8 mouse cellular contexts compared by ENCODE assay signal in the genomic region with DNA sequence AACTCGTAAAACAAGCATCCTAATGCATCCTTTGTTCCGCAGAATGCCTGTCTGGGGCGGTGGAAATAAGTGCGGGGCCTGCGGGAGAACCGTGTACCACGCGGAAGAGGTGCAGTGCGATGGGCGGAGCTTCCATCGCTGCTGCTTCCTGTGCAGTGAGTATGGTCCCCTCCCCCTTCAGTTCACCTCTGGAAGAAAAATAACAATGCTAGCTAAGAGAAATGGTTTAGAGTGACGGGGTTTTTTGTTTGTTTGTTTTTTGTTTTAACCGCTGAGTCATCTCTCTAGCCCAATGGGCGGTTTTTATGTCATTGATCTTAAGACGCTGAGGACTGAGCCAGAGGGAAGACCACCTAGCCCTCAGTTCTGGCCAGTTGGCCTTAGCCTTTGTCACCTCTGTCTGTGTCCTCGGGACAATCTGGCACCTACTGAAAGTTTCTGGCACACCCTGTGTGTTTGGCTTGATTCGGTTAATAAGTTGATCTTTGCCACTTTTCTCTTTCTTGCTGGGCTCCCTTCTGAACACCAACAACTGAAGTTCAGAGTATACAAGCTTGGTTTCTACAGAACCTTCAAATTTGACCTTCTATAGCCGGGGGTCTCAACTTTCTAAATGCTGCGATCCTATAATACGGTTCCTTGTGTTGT. TPM values are rescaled to one million over a fixed set of nuclear protein-coding genes. Genes with fewer than 3 reads are reported as not detected.
A peak's percentile ranks its signal among the peaks of the same experiment; 100 is the strongest.
DNase-seq lines count a peak whose midpoint lies in the region; ATAC-seq and TF ChIP-seq lines count a peak whose summit lies in the region.

No protein-coding gene starts in this region.

- H3K36me3 ChIP-seq in forebrain, postnatal 0 days (ENCODE audit: insufficient read depth), result no peaks in the 10 kb centered on the region
- H3K36me3 ChIP-seq in limb, embryonic 15.5 days, result 0 out of 2 replicates have a peak, but pooled peaks cover 3% of the 10 kb centered on the region
- H3K36me3 ChIP-seq in midbrain, postnatal 0 days (ENCODE audit: insufficient read depth, low read length), result no peaks in the 10 kb centered on the region

- H3K9ac ChIP-seq in forebrain, postnatal 0 days, result no peak overlapping the region
- H3K9ac ChIP-seq in limb, embryonic 15.5 days, result no peak overlapping the region
- no peak overlapping the region for H3K9ac ChIP-seq in midbrain, postnatal 0 days (replicated peaks; ENCODE audit: low read length, poor library complexity, severe bottlenecking)

- H3K27ac ChIP-seq in forebrain, postnatal 0 days (ENCODE audit: low read depth, low read length), result peak overlapping the region; percentile 79
- H3K27ac ChIP-seq in limb, embryonic 15.5 days, result peak overlapping the region; percentile 77
- 0 out of 2 replicates have a peak overlapping the region, but pooled peaks have one; percentile 21 for H3K27ac ChIP-seq in midbrain, postnatal 0 days (ENCODE audit: low read depth, low read length)

- no peak for TF ChIP-seq CTCF in forebrain, postnatal 0 days (IDR thresholded peaks at IDR 0.05; ENCODE audit: low read depth)
- TF ChIP-seq CTCF in midbrain, postnatal 0 days (IDR thresholded peaks at IDR 0.05), result no peak

- WGBS in forebrain, postnatal 0 days, result 46% methylated on average over 20 of the region's 20 CpGs
- WGBS in limb, embryonic 15.5 days, result 55% methylated on average over 20 of the region's 20 CpGs
- WGBS in midbrain, postnatal 0 days, result 61% methylated on average over 20 of the region's 20 CpGs

- ATAC-seq in CD4-positive, CD25-positive, alpha-beta regulatory T cell, adult 4 months, result peak; percentile 97
- peak; percentile 85 for ATAC-seq in forebrain, postnatal 0 days
- ATAC-seq in limb, embryonic 15.5 days (ENCODE audit: insufficient number of reproducible peaks, low FRiP score, low TSS enrichment, low read depth), result 0 out of 2 replicates have a peak, but pooled peaks have one; percentile 17
- ATAC-seq in midbrain, postnatal 0 days (ENCODE audit: low FRiP score), result peak; percentile 83; the same call in 1 of the 2 replicates

- intact Hi-C loops in left cerebral cortex, postnatal 25 days (cut with DNase I), result no loop called here

- no peaks in the 10 kb centered on the region for H3K27me3 ChIP-seq in forebrain, postnatal 0 days (ENCODE audit: insufficient read depth, low read length)
- H3K27me3 ChIP-seq in limb, embryonic 15.5 days, result no peaks in the 10 kb centered on the region
- H3K27me3 ChIP-seq in midbrain, postnatal 0 days (ENCODE audit: insufficient read depth, low read length), result no peaks in the 10 kb centered on the region

- DNase-seq in MN1 (ENCODE audit: low spot score), result peak; percentile 33
- DNase-seq in forebrain, postnatal 0 days, result no peak
- DNase-seq in midbrain, postnatal 0 days (ENCODE audit: low spot score), result peak; percentile 75
- DNase-seq in thymus, postnatal 36 days, result peak; percentile 51 to 64
- DNase-seq in left cerebral cortex, postnatal 25 days (ENCODE audit: low spot score in 2 of 2), result no peak
- no peak for DNase-seq in adrenal gland, adult 8-10 months

- no peaks in the 10 kb centered on the region for H3K9me3 ChIP-seq in forebrain, postnatal 0 days (ENCODE audit: low read length)
- H3K9me3 ChIP-seq in limb, embryonic 15.5 days, result no peaks in the 10 kb centered on the region
- H3K9me3 ChIP-seq in midbrain, postnatal 0 days (ENCODE audit: low read length), result no peaks in the 10 kb centered on the region

- peaks cover 9% of the 10 kb centered on the region for H3K4me1 ChIP-seq in forebrain, postnatal 0 days (ENCODE audit: insufficient read depth)
- peaks cover 53% of the 10 kb centered on the region for H3K4me1 ChIP-seq in limb, embryonic 15.5 days
- H3K4me1 ChIP-seq in midbrain, postnatal 0 days (ENCODE audit: insufficient read depth, low read length), result no peaks in the 10 kb centered on the region

- H3K4me2 ChIP-seq in forebrain, postnatal 0 days (ENCODE audit: low read depth), result peak overlapping the region; percentile 33
- peak overlapping the region; percentile 39 for H3K4me2 ChIP-seq in limb, embryonic 15.5 days
- no peak overlapping the region for H3K4me2 ChIP-seq in midbrain, postnatal 0 days (ENCODE audit: low read depth, low read length, poor library complexity, severe bottlenecking)

- H3K4me3 ChIP-seq in forebrain, postnatal 0 days (ENCODE audit: low read depth, low read length), result no peak overlapping the region; the same call in 1 of the 2 replicates
- H3K4me3 ChIP-seq in limb, embryonic 15.5 days, result peak overlapping the region; percentile 20
- H3K4me3 ChIP-seq in midbrain, postnatal 0 days (ENCODE audit: low read depth, low read length), result no peak overlapping the region

RNA-seq across cellular contexts. Expression of gene Csrp2, which starts 12.4 kb away (rescaled TPM):
- 1 to 10 TPM; 3.1 to 7.4 TPM for polyA plus RNA-seq in CD4-positive, CD25-positive, alpha-beta regulatory T cell, adult 4 months (2017; shearing (Covaris generic))
- total RNA-seq in forebrain, postnatal 0 days (2014; rRNA removed), result 147 and 199 TPM in 2 replicates
- polyA plus RNA-seq in forebrain, postnatal 0 days (2015; fragmentation: Nextera tagmentation; extraction: Ambion mirVana), result 128 and 164 TPM in 2 replicates
- 130 TPM in 2 replicates for polyA plus RNA-seq in limb, embryonic 15.5 days (2015; fragmentation: Nextera tagmentation; extraction: Ambion mirVana)
- total RNA-seq in midbrain, postnatal 0 days (2014; rRNA removed), result 43.1 and 62.1 TPM in 2 replicates
- polyA plus RNA-seq in midbrain, postnatal 0 days (2015; fragmentation: Nextera tagmentation; extraction: Ambion mirVana), result 77.0 and 80.1 TPM in 2 replicates
- total RNA-seq in left cerebral cortex, postnatal 25 days (2021), result 10 to 100 TPM; 11.0 to 12.7 TPM
- total RNA-seq in adrenal gland, adult 8-10 months (2022), result 100 to 1,000 TPM; 103 to 164 (median 133) TPM

Comparison
In these comparisons a context has a peak if more than half of its experiments do, and no peak if none do; other contexts are left out.
1. ATAC-seq: peak in every context shown above with its lines; median percentile 97 in CD4-positive, CD25-positive, alpha-beta regulatory T cell, adult 4 months; 85 in forebrain, postnatal 0 days; 83 in midbrain, postnatal 0 days; 17 in limb, embryonic 15.5 days.
2. DNase-seq: peak in MN1 (single experiment), midbrain, postnatal 0 days (single experiment) and thymus, postnatal 36 days (2 of 2); none in forebrain, postnatal 0 days (single experiment), left cerebral cortex, postnatal 25 days (0 of 2) and adrenal gland, adult 8-10 months (single experiment).
3. H3K27ac ChIP-seq: peak in every context shown above with its lines; median percentile 79 in forebrain, postnatal 0 days; 77 in limb, embryonic 15.5 days; 21 in midbrain, postnatal 0 days.